Mouse (Mus musculus) CH12.LX (cell line): ENCODE measurements around the gene Socs3. TPM values are rescaled to one million over a fixed set of nuclear protein-coding genes. Genes with fewer than 3 reads are reported as not detected.

Experiments
- DNase-seq: peaks from one replicate; pipeline ENCODE4 v3.0.0-alpha.2; 2013; ENCODE audit errors: extremely low read depth
- H3K27ac ChIP-seq: 2 replicates; pipeline ENCODE4 v1.5.1; 2012; ENCODE audit warnings: low read depth, mild to moderate bottlenecking, control low read depth, moderate library complexity; ENCODE audit not compliant: insufficient read depth
- H3K27me3 ChIP-seq: replicated peaks from 2 replicates; pipeline ENCODE3; 2012; ENCODE audit warnings: inconsistent platforms
- H3K36me3 ChIP-seq, 2 experiments: replicated peaks in 1 of 2; 2 replicates each; pipeline versions ENCODE3 to v1.6.1; 2012; ENCODE audit warnings: inconsistent platforms in 1 of 2, low read length in 1 of 2, mild to moderate bottlenecking in 1 of 2, mixed read lengths in 1 of 2, moderate library complexity in 1 of 2; ENCODE audit not compliant: control insufficient read depth in 1 of 2, insufficient read depth in 1 of 2
- H3K4me1 ChIP-seq, 2 experiments: 2 replicates each; pipeline ENCODE4 v1.6.1; 2012; ENCODE audit warnings: inconsistent platforms in 1 of 2, moderate library complexity in 1 of 2; ENCODE audit not compliant: insufficient read depth in 2 of 2, control insufficient read depth in 1 of 2
- H3K4me2 ChIP-seq: 2 replicates; pipeline ENCODE4 v1.6.1; 2012; ENCODE audit warnings: low read depth, mild to moderate bottlenecking, control low read depth; ENCODE audit not compliant: poor library complexity, insufficient read depth, severe bottlenecking
- H3K4me3 ChIP-seq, 3 experiments: fragments of 150-350 bp in 1 of 3; sonication (generic) in 1 of 3; replicated peaks in 1 of 3; 2 replicates each; pipeline versions ENCODE3 to v1.5.1; 2011 to 2012; ENCODE audit warnings: low read depth in 2 of 3, low read length in 2 of 3, mild to moderate bottlenecking in 2 of 3, moderate library complexity in 2 of 3, control low read depth in 1 of 3, improper control_type of control experiment in 1 of 3, inconsistent platforms in 1 of 3, mixed read lengths in 1 of 3; ENCODE audit not compliant: poor library complexity in 1 of 3
- H3K79me2 ChIP-seq: replicated peaks from 2 replicates; pipeline ENCODE4 v1.6.1; 2012; ENCODE audit warnings: mild to moderate bottlenecking, moderate library complexity; ENCODE audit not compliant: control insufficient read depth, poor library complexity, insufficient read depth, severe bottlenecking; ENCODE audit errors: extremely low read depth
- H3K9ac ChIP-seq: 2 replicates; pipeline ENCODE4 v1.6.1; 2012; ENCODE audit warnings: low read depth, mild to moderate bottlenecking, control low read depth, moderate library complexity; ENCODE audit not compliant: insufficient read depth
- H3K9me3 ChIP-seq: replicated peaks from 2 replicates; pipeline ENCODE3; 2012; ENCODE audit warnings: low read length, inconsistent platforms, mixed read lengths
- BHLHE40 ChIP-seq: IDR thresholded peaks from 2 replicates; pipeline ENCODE4 v1.6.1; 2011; ENCODE audit warnings: mild to moderate bottlenecking, low read depth, low read length, improper control_type of control experiment
- CHD1 ChIP-seq: IDR thresholded peaks from 2 replicates; pipeline ENCODE4 v1.6.1; 2012; ENCODE audit warnings: low read depth, low read length, improper control_type of control experiment, inconsistent platforms
- CHD2 ChIP-seq: IDR thresholded peaks from 2 replicates; pipeline ENCODE4 v1.6.1; 2011; ENCODE audit warnings: low read length, improper control_type of control experiment
- E2F4 ChIP-seq: IDR thresholded peaks from 2 replicates; pipeline ENCODE4 v1.6.1; 2011; ENCODE audit warnings: low read depth, low read length, improper control_type of control experiment; ENCODE audit not compliant: insufficient replicate concordance
- EP300 ChIP-seq: IDR thresholded peaks from 2 replicates; pipeline ENCODE4 v1.6.1; 2011; ENCODE audit warnings: low read length, improper control_type of control experiment
- ETS1 ChIP-seq: conservative IDR thresholded peaks from 2 replicates; pipeline ENCODE4 v1.6.1; 2012; ENCODE audit warnings: low read depth, mild to moderate bottlenecking, inconsistent platforms, low read length, improper control_type of control experiment, moderate library complexity
- IRF4 ChIP-seq: IDR thresholded peaks from 2 replicates; pipeline ENCODE4 v1.6.1; 2014; ENCODE audit warnings: low read depth, mild to moderate bottlenecking, inconsistent platforms, low read length, improper control_type of control experiment
- JUN ChIP-seq: IDR thresholded peaks from 2 replicates; pipeline ENCODE4 v1.6.1; 2011; ENCODE audit warnings: low read depth, mild to moderate bottlenecking, low read length, improper control_type of control experiment, moderate library complexity; ENCODE audit not compliant: insufficient read depth
- MAFK ChIP-seq: IDR thresholded peaks from 2 replicates; pipeline ENCODE4 v1.6.1; 2011; ENCODE audit warnings: low read length, improper control_type of control experiment; ENCODE audit not compliant: insufficient replicate concordance
- MAX ChIP-seq: IDR thresholded peaks from 2 replicates; pipeline ENCODE4 v1.6.1; 2011; ENCODE audit warnings: low read length, improper control_type of control experiment
- MAZ ChIP-seq: IDR thresholded peaks from 2 replicates; pipeline ENCODE4 v1.6.1; 2012; ENCODE audit warnings: low read depth, mild to moderate bottlenecking, inconsistent platforms, low read length, improper control_type of control experiment, moderate library complexity
- MEF2A ChIP-seq: IDR thresholded peaks from 2 replicates; pipeline ENCODE4 v1.6.1; 2014; ENCODE audit warnings: low read depth, mild to moderate bottlenecking, inconsistent platforms, low read length, improper control_type of control experiment, borderline replicate concordance
- MYC ChIP-seq: IDR thresholded peaks from 2 replicates; pipeline ENCODE4 v1.6.1; 2011; ENCODE audit warnings: low read depth, mild to moderate bottlenecking, improper control_type of control experiment, low read length
- NELFE ChIP-seq: IDR thresholded peaks from 2 replicates; pipeline ENCODE4 v1.6.1; 2011; ENCODE audit warnings: low read depth, low read length, improper control_type of control experiment
- SIN3A ChIP-seq: IDR thresholded peaks from 2 replicates; pipeline ENCODE4 v1.6.1; 2012; ENCODE audit warnings: low read length, improper control_type of control experiment, inconsistent platforms
- TCF12 ChIP-seq: IDR thresholded peaks from 2 replicates; pipeline ENCODE4 v1.6.1; 2014; ENCODE audit warnings: low read depth, mild to moderate bottlenecking, inconsistent platforms, low read length, improper control_type of control experiment
- ZNF384 ChIP-seq: IDR thresholded peaks from 2 replicates; pipeline ENCODE4 v1.6.1; 2012; ENCODE audit warnings: low read depth, low read length, improper control_type of control experiment, inconsistent platforms
- dilution Hi-C: fragments of 300-500 bp; cut with MboI; formaldehyde crosslinking; loops from 2 replicates; pipeline ENCODE4 v1.14.3; 2020; ENCODE audit warnings: low sequenced_read_pairs; ENCODE audit not compliant: extremely low pct_unique_long_range_greater_than_20kb, extremely low pct_ligation_motif_present
- in situ Hi-C: fragments of 300-500 bp; cut with MboI; formaldehyde crosslinking; loops from 3 replicates; pipeline ENCODE4 v1.14.3; 2019; ENCODE audit warnings: low sequenced_read_pairs, low pct_ligation_motif_present, low pct_unique_long_range_greater_than_20kb, mixed read lengths
- polyA plus RNA-seq: library from polyadenylated mRNA; unstranded; fragments of >175 nt; gene quantifications from 2 replicates; pipeline ENCODE4 v1.2.1, GENCODE M21; 2012; ENCODE audit warnings: low read depth; ENCODE audit not compliant: insufficient read length
- total RNA-seq, 2 experiments: library from RNA; depleted of rRNA; stranded (reverse); fragments of 300-350 nt in 1 of 2; fragments of >200 nt in 1 of 2; gene quantifications; 2 replicates each; pipeline ENCODE4 v1.2.3; 2012 to 2014

The Socs3 gene
- total and polyA plus RNA-seq, 3 experiments, result 0.83 to 4.7 (median 1.2) TPM

GRCm38 (mm10) chr11:117960601-117961000 lies 9.2 kb downstream of the Socs3 start:
- Histone ChIP-seq H3K27ac (no peak overlapping the region), H3K27me3 (peaks cover 88% of the 10 kb centered on the region), H3K4me2 (no peak overlapping the region), H3K79me2 (no peaks in the 10 kb centered on the region), H3K4me1 (peaks cover 44 to 59% of the 10 kb centered on the region in 2 experiments), H3K9ac (no peak overlapping the region), H3K4me3 (no peak overlapping the region), H3K9me3 (no peaks in the 10 kb centered on the region), H3K36me3 (no peaks in the 10 kb centered on the region)
- 0 out of 2 replicates have a peak, but pooled peaks have one; percentile 1 for TF ChIP-seq CHD2
- TF ChIP-seq E2F4, result no peak
- no peak for DNase-seq
- in situ Hi-C loops, result no loop called here
- dilution Hi-C loops, result no loop called here

- DNase-seq, result no peak
- peak; percentile 69 for TF ChIP-seq MYC
- TF ChIP-seq JUN, result no peak
- peak; percentile 15; the same call in 1 of the 2 replicates for TF ChIP-seq MAFK
- TF ChIP-seq CHD1, result no peak
- peak; percentile 88 for TF ChIP-seq MEF2A
- TF ChIP-seq IRF4, result peak; percentile 69; the same call in 1 of the 2 replicates
- peak; percentile 66; the same call in 1 of the 2 replicates for TF ChIP-seq SIN3A
- peak; percentile 83 for TF ChIP-seq TCF12
- peak; percentile 61; the same call in 1 of the 2 replicates for TF ChIP-seq MAZ
- no peak for TF ChIP-seq NELFE
- TF ChIP-seq CHD2, result peak; percentile 25
- peak; percentile 83 for TF ChIP-seq ETS1
- 0 out of 2 replicates have a peak, but pooled peaks have one; percentile 28 for TF ChIP-seq MAX
- peak; percentile 82 for TF ChIP-seq EP300
- peak; percentile 92 for TF ChIP-seq BHLHE40
- no peak for TF ChIP-seq ZNF384
- peaks cover 87% of the 10 kb centered on the region for H3K27me3 ChIP-seq
- H3K4me2 ChIP-seq, result peak overlapping the region; percentile 35
- dilution Hi-C loops (no loop called here), in situ Hi-C loops (no loop called here)
- peaks cover 37 to 52% of the 10 kb centered on the region in 2 experiments for H3K4me1 ChIP-seq
- H3K36me3 ChIP-seq, result no peaks in the 10 kb centered on the region
- H3K79me2 ChIP-seq, result no peaks in the 10 kb centered on the region
- no peak overlapping the region for H3K4me3 ChIP-seq
- H3K9ac ChIP-seq, result no peak overlapping the region
- H3K9me3 ChIP-seq, result no peaks in the 10 kb centered on the region
- H3K27ac ChIP-seq, result no peak overlapping the region
Measured at GRCm38 (mm10) chr11:117959741-117960381, 10.0 kb downstream of the Socs3 start.
